Mouse (Mus musculus): ENCODE measurements around the gene A730061H03Rik. TPM values are rescaled to one million over a fixed set of nuclear protein-coding genes. Genes with fewer than 3 reads are reported as not detected.

The A730061H03Rik gene
- polyA plus RNA-seq, 1 experiment from 2014 or later: 1.3 TPM

DNA sequence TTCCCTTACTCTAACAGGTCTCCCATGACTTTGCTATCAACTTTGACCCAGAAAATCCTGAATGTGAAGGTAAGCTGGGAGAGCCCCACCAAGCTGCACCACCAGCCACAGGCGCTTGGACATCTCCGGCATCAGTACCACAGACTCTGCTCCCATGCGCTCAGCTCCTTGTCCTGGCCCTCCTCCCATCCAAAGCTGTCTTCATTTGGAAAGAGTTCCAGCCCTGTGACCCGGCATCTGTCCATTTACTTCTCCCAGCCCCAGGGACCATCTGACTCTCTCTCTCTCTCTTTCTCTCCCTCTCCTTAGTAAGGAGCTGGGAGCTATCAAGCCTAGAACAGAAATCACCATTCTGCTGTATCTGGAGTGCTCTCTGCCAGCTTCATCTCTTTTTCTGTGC lies 44.4 kb downstream of the A730061H03Rik start:
- no peak overlapping the region for H3K4me3 ChIP-seq (ENCODE audit: low read length)
- WGBS: 79% methylated on average over 4 of the region's 4 CpGs
- no peak overlapping the region for H3K27ac ChIP-seq (ENCODE audit: low read length)
- no peak for ATAC-seq (ENCODE audit: low read depth)
- H3K9ac ChIP-seq (ENCODE audit: low read length): no peak overlapping the region
- H3K4me2 ChIP-seq (ENCODE audit: low read depth, low read length): no peak overlapping the region
- no peaks in the 10 kb centered on the region for H3K9me3 ChIP-seq (ENCODE audit: control insufficient read depth, low read length)
- H3K27me3 ChIP-seq (ENCODE audit: control insufficient read depth, insufficient read depth, low read depth, low read length): peaks cover 16% of the 10 kb centered on the region
- H3K4me1 ChIP-seq (replicated peaks; ENCODE audit: control insufficient read depth, insufficient read depth, low read length): peaks cover under 1% of the 10 kb centered on the region; the same call in 1 of the 2 replicates
- H3K36me3 ChIP-seq (ENCODE audit: control insufficient read depth, insufficient read depth, low read length): no peaks in the 10 kb centered on the region

DNA sequence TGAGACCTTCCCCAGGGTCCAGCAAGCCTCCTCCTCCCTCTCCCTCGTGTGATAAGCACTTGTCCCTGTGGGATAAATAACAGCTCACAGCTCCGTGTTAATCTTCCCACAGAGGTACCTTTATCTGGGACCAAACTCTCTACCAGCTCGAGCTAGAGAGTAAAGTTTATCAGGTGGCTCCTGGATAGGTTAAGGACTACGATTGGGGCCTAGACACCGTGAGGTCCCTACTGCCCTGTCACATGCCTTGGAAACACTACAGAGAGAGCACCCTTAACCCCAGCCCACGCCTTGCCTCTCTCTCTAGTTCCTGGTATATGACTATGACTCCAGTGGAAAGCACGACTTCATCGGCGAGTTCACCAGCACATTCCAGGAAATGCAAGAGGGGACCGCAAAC lies 46.3 kb downstream of the A730061H03Rik start:
- Histone ChIP-seq H3K36me3 (ENCODE audit: control insufficient read depth, insufficient read depth, low read length) (no peaks in the 10 kb centered on the region), H3K27me3 (ENCODE audit: control insufficient read depth, insufficient read depth, low read depth, low read length) (peaks cover 1% of the 10 kb centered on the region; the same call in 1 of the 2 replicates), H3K9ac (ENCODE audit: low read length) (no peak overlapping the region), H3K27ac (ENCODE audit: low read length) (no peak overlapping the region), H3K4me1 (replicated peaks; ENCODE audit: control insufficient read depth, insufficient read depth, low read length) (no peaks in the 10 kb centered on the region), H3K9me3 (ENCODE audit: control insufficient read depth, low read length) (no peaks in the 10 kb centered on the region), H3K4me3 (ENCODE audit: low read length) (no peak overlapping the region), H3K4me2 (ENCODE audit: low read depth, low read length) (no peak overlapping the region)
- 43% methylated on average over 10 of the region's 10 CpGs for WGBS
- ATAC-seq (ENCODE audit: low read depth): no peak

DNA sequence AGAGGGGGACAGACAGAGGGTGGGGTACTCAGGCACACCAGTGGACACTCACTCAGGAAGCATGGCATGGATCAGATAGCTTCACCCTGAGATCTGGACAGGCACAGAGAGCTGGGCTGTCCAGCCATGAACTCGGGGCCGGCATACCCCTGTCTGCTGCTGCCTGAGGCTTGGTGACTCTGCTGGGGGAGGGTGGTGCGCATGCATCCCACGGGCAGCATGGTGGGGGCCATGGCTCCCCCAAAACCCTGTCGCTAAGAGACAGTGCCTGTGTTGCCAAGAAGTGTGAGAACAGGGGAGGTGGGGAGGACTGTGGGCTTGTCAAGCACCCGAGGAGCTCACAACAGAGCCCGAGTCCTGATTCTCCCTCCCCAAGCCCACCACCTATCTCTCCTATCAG lies 49.2 kb downstream of the A730061H03Rik start:
- Histone ChIP-seq H3K36me3 (ENCODE audit: control insufficient read depth, insufficient read depth, low read length) (no peaks in the 10 kb centered on the region), H3K9ac (ENCODE audit: low read length) (no peak overlapping the region), H3K4me2 (ENCODE audit: low read depth, low read length) (no peak overlapping the region), H3K4me1 (replicated peaks; ENCODE audit: control insufficient read depth, insufficient read depth, low read length) (no peaks in the 10 kb centered on the region), H3K27ac (ENCODE audit: low read length) (no peak overlapping the region), H3K27me3 (ENCODE audit: control insufficient read depth, insufficient read depth, low read depth, low read length) (no peaks in the 10 kb centered on the region; the same call in 1 of the 2 replicates), H3K9me3 (ENCODE audit: control insufficient read depth, low read length) (no peaks in the 10 kb centered on the region), H3K4me3 (ENCODE audit: low read length) (no peak overlapping the region)
- peak; percentile 29 for ATAC-seq (ENCODE audit: low read depth)
- WGBS: 41% methylated on average over 7 of the region's 7 CpGs

- Histone ChIP-seq H3K27ac (ENCODE audit: low read length) (no peak within 1 kb of the TSS), H3K4me1 (replicated peaks; ENCODE audit: control insufficient read depth, insufficient read depth, low read length) (no peaks in the 10 kb centered on the region), H3K4me2 (ENCODE audit: low read depth, low read length) (peak within 1 kb of the TSS; percentile 5; the same call in 1 of the 2 replicates), H3K27me3 (ENCODE audit: control insufficient read depth, insufficient read depth, low read depth, low read length) (no peaks in the 10 kb centered on the region; the same call in 1 of the 2 replicates), H3K36me3 (ENCODE audit: control insufficient read depth, insufficient read depth, low read length) (no peaks in the 10 kb centered on the region), H3K4me3 (ENCODE audit: low read length) (no peak within 1 kb of the TSS), H3K9me3 (ENCODE audit: control insufficient read depth, low read length) (no peaks in the 10 kb centered on the region), H3K9ac (ENCODE audit: low read length) (no peak within 1 kb of the TSS)
- ATAC-seq (ENCODE audit: low read depth): peak; percentile 26; the same call in 1 of the 2 replicates
- WGBS: 52% methylated on average over 20 of the region's 22 CpGs
These were observed 50.0 kb downstream of the A730061H03Rik start, which contains the start of gene Cpne6 for GRCm38 (mm10) chr14:55510125-55510731. Gene Cpne6 (plus strand): TSS chr14:55510445.

Other genes starting within 250 kb of the A730061H03Rik start
- gene Dhrs4, start 81.6 kb downstream of the A730061H03Rik start, polyA plus RNA-seq (2015; fragmentation: Nextera tagmentation; extraction: Ambion mirVana): 101 and 106 TPM in 2 replicates
- gene Carmil3, start 69.8 kb downstream of the A730061H03Rik start, polyA plus RNA-seq (2015; fragmentation: Nextera tagmentation; extraction: Ambion mirVana): 0.98 and 2.0 TPM in 2 replicates
- 0.19 and 0.29 TPM in 2 replicates for gene Cpne6, start 50.0 kb downstream of the A730061H03Rik start, polyA plus RNA-seq (2015; fragmentation: Nextera tagmentation; extraction: Ambion mirVana)
- not detected in 2 replicates for gene Nrl, start 35.4 kb downstream of the A730061H03Rik start, polyA plus RNA-seq (2015; fragmentation: Nextera tagmentation; extraction: Ambion mirVana)
- gene Pck2, start 20.1 kb downstream of the A730061H03Rik start, polyA plus RNA-seq (2015; fragmentation: Nextera tagmentation; extraction: Ambion mirVana): 65.3 and 69.4 TPM in 2 replicates
- gene Dcaf11, start 400 bp downstream of the A730061H03Rik start, polyA plus RNA-seq (2015; fragmentation: Nextera tagmentation; extraction: Ambion mirVana): 72.9 and 81.6 TPM in 2 replicates
- gene Fitm1, start 15.2 kb upstream of the A730061H03Rik start, polyA plus RNA-seq (2015; fragmentation: Nextera tagmentation; extraction: Ambion mirVana): 4.7 and 5.2 TPM in 2 replicates
- 175 and 179 TPM in 2 replicates for gene Psme1, start 17.7 kb upstream of the A730061H03Rik start, polyA plus RNA-seq (2015; fragmentation: Nextera tagmentation; extraction: Ambion mirVana)
- 6.4 and 7.3 TPM in 2 replicates for gene Emc9, start 24.9 kb upstream of the A730061H03Rik start, polyA plus RNA-seq (2015; fragmentation: Nextera tagmentation; extraction: Ambion mirVana)
- gene Psme2, start 30.7 kb upstream of the A730061H03Rik start, polyA plus RNA-seq (2015; fragmentation: Nextera tagmentation; extraction: Ambion mirVana): 247 and 250 TPM in 2 replicates
- 17.6 and 18.1 TPM in 2 replicates for gene Rnf31, start 31.3 kb upstream of the A730061H03Rik start, polyA plus RNA-seq (2015; fragmentation: Nextera tagmentation; extraction: Ambion mirVana)
- gene Irf9, start 43.2 kb upstream of the A730061H03Rik start, polyA plus RNA-seq (2015; fragmentation: Nextera tagmentation; extraction: Ambion mirVana): 12.9 and 15.6 TPM in 2 replicates
- 23.0 and 23.4 TPM in 2 replicates for gene Rec8, start 57.6 kb upstream of the A730061H03Rik start, polyA plus RNA-seq (2015; fragmentation: Nextera tagmentation; extraction: Ambion mirVana)
- gene Ipo4, start 75.6 kb upstream of the A730061H03Rik start, polyA plus RNA-seq (2015; fragmentation: Nextera tagmentation; extraction: Ambion mirVana): 72.5 and 78.7 TPM in 2 replicates
- gene Gm49378, start 77.5 kb upstream of the A730061H03Rik start, polyA plus RNA-seq (2015; fragmentation: Nextera tagmentation; extraction: Ambion mirVana): 1.5 and 1.8 TPM in 2 replicates
- 121 and 125 TPM in 2 replicates for gene Tm9sf1, start 83.4 kb upstream of the A730061H03Rik start, polyA plus RNA-seq (2015; fragmentation: Nextera tagmentation; extraction: Ambion mirVana)
- 0.73 and 0.74 TPM in 2 replicates for gene Tssk4, start 89.8 kb upstream of the A730061H03Rik start, polyA plus RNA-seq (2015; fragmentation: Nextera tagmentation; extraction: Ambion mirVana)
- 52.0 and 57.0 TPM in 2 replicates for gene Mdp1, start 100.1 kb upstream of the A730061H03Rik start, polyA plus RNA-seq (2015; fragmentation: Nextera tagmentation; extraction: Ambion mirVana)
- gene Gmpr2, start 111.5 kb upstream of the A730061H03Rik start, polyA plus RNA-seq (2015; fragmentation: Nextera tagmentation; extraction: Ambion mirVana): 62.2 and 67.1 TPM in 2 replicates
- 499 and 508 TPM in 2 replicates for gene Nedd8, start 111.7 kb upstream of the A730061H03Rik start, polyA plus RNA-seq (2015; fragmentation: Nextera tagmentation; extraction: Ambion mirVana)
- gene Tinf2, start 121.4 kb upstream of the A730061H03Rik start, polyA plus RNA-seq (2015; fragmentation: Nextera tagmentation; extraction: Ambion mirVana): 45.5 and 46.2 TPM in 2 replicates
- 3.2 and 6.0 TPM in 2 replicates for gene Tgm1, start 153.5 kb upstream of the A730061H03Rik start, polyA plus RNA-seq (2015; fragmentation: Nextera tagmentation; extraction: Ambion mirVana)
- 34.2 and 35.0 TPM in 2 replicates for gene Rabggta, start 161.9 kb upstream of the A730061H03Rik start, polyA plus RNA-seq (2015; fragmentation: Nextera tagmentation; extraction: Ambion mirVana)
- 88.5 and 95.0 TPM in 2 replicates for gene Dhrs1, start 185.3 kb upstream of the A730061H03Rik start, polyA plus RNA-seq (2015; fragmentation: Nextera tagmentation; extraction: Ambion mirVana)
- gene Nop9, start 185.3 kb upstream of the A730061H03Rik start, polyA plus RNA-seq (2015; fragmentation: Nextera tagmentation; extraction: Ambion mirVana): 32.6 and 37.8 TPM in 2 replicates
- 1.0 and 1.5 TPM in 2 replicates for gene Cideb, start 198.1 kb upstream of the A730061H03Rik start, polyA plus RNA-seq (2015; fragmentation: Nextera tagmentation; extraction: Ambion mirVana)
- gene Ltb4r2, start 201.0 kb upstream of the A730061H03Rik start, polyA plus RNA-seq (2015; fragmentation: Nextera tagmentation; extraction: Ambion mirVana): 0.20 and 0.23 TPM in 2 replicates
- 2.6 and 3.5 TPM in 2 replicates for gene Ltb4r1, start 205.6 kb upstream of the A730061H03Rik start, polyA plus RNA-seq (2015; fragmentation: Nextera tagmentation; extraction: Ambion mirVana)
- gene Adcy4, start 223.7 kb upstream of the A730061H03Rik start, polyA plus RNA-seq (2015; fragmentation: Nextera tagmentation; extraction: Ambion mirVana): 20.0 and 20.8 TPM in 2 replicates
- gene Ripk3, start 228.5 kb upstream of the A730061H03Rik start, polyA plus RNA-seq (2015; fragmentation: Nextera tagmentation; extraction: Ambion mirVana): 38.9 and 40.8 TPM in 2 replicates